Mouse (Mus musculus) brain, embryonic 14.5 days (tissue): ENCODE results near the gene Acvr2a. TPM values are rescaled to one million over a fixed set of nuclear protein-coding genes. Genes with fewer than 3 reads are reported as not detected.

ENCODE experiments used
- DNase-seq: peaks from one replicate; pipeline ENCODE4 v3.0.0-alpha.2; 2011; ENCODE audit warnings: low read depth
- CTCF ChIP-seq: fragments of 200-500 bp; IDR thresholded peaks from 2 replicates; pipeline ENCODE4 v1.5.1; 2012; ENCODE audit warnings: inconsistent platforms, mild to moderate bottlenecking, moderate library complexity, borderline replicate concordance; ENCODE audit not compliant: insufficient read depth, insufficient read length; ENCODE audit errors: extremely low read depth
- POLR2A ChIP-seq: fragments of 200-500 bp; IDR thresholded peaks from 2 replicates; pipeline ENCODE4 v1.6.1; 2012; ENCODE audit warnings: mild to moderate bottlenecking, inconsistent platforms, borderline replicate concordance; ENCODE audit not compliant: poor library complexity, insufficient read depth, insufficient read length, severe bottlenecking; ENCODE audit errors: extremely low read depth
- polyA plus RNA-seq: library from polyadenylated mRNA; depleted of rRNA; stranded (reverse); fragments of >200 nt; gene quantifications from 2 replicates; pipeline ENCODE4 v1.2.3, GENCODE M21; 2012; rRNA removed

The Acvr2a gene
- polyA plus RNA-seq: 36.1 and 46.1 TPM in 2 replicates

- TF ChIP-seq POLR2A: peak; percentile 75; the same call in 1 of the 2 replicates
- no peak for TF ChIP-seq CTCF
- DNase-seq: peak; percentile 96
Measured at GRCm38 (mm10) chr2:48813371-48814222, at the start of gene Acvr2a. TSS of gene Acvr2a (plus strand) at chr2:48814109.

- DNase-seq: no peak
- TF ChIP-seq CTCF (no peak), POLR2A (no peak)
Measured at GRCm38 (mm10) chr2:48766513-48766912, 47.4 kb upstream of the Acvr2a start.

DNA sequence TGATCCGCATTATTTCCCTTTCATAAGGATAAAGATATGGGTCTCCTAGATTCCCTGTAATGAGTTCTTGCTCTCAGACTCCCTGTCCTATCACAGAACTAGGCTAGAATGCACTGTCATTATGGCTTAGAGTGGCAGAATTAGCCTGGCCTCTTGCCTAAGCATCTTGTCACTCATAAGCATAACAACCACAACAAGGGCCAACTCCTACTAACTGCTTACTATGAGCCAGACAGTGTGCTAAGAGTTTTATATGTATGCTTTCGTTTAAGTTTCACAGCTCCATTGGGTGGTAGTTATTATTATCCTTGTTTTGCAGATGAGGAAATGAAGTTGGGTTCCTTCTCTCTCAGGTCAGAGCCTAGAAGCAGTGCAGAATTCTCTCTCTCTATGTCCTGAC is 46.1 kb upstream of the Acvr2a start:
- no peak for TF ChIP-seq POLR2A
- TF ChIP-seq CTCF: no peak

DNA sequence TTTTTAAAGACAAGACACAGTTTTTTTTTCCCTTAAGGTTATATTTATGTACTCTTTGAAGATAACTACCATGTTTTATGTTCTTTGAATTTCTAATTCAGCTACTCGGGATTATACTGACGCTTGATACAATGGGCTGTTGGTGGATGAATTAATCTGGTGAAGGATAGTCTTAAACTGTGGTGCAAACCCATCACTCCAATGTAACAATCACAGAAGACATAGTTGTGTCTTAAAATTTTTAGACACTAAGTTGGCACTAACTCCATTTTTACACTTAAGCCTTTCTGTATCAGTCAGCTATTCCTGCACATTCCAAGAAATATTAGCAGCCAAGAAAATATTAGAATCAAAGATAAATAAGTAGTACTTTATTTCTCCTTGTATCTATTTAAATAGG is 45.7 kb upstream of the Acvr2a start:
- DNase-seq: no peak
- TF ChIP-seq CTCF (no peak), POLR2A (no peak)

More for the DNA sequence above, 46.1 kb upstream of the Acvr2a start:
- DNase-seq: peak; percentile 78

DNA sequence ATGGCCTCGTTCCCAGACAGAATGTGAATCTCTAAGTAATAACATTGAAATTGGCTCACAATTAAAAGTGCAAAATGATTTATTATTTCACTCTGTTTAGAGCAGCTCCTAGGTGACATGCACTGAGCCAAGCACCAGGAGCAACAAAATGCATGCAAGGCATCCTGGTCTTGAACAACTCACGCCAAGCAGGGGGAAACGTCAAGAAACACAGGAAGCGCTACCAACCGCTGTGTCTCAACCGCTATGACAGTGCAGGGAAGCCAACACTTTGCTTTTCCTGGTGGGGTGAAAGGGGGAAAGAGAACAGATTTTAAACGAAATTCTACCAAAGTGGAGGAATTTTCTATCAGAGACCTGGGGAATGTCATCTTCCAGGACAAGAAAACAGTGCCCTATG is 43.8 kb upstream of the Acvr2a start:
- DNase-seq: no peak
- TF ChIP-seq POLR2A (no peak), CTCF (no peak)

- TF ChIP-seq CTCF: no peak
- peak; percentile 36 for DNase-seq
Measured at GRCm38 (mm10) chr2:48770634-48771033, 43.3 kb upstream of the Acvr2a start.

GRCm38 (mm10) chr2:48775281-48775680 is 38.6 kb upstream of the Acvr2a start:
- no peak for TF ChIP-seq POLR2A
- no peak for TF ChIP-seq CTCF
- no peak for DNase-seq

GRCm38 (mm10) chr2:48788901-48789300 is 25.0 kb upstream of the Acvr2a start:
- DNase-seq: peak; percentile 30
- TF ChIP-seq POLR2A: no peak
- no peak for TF ChIP-seq CTCF

DNA sequence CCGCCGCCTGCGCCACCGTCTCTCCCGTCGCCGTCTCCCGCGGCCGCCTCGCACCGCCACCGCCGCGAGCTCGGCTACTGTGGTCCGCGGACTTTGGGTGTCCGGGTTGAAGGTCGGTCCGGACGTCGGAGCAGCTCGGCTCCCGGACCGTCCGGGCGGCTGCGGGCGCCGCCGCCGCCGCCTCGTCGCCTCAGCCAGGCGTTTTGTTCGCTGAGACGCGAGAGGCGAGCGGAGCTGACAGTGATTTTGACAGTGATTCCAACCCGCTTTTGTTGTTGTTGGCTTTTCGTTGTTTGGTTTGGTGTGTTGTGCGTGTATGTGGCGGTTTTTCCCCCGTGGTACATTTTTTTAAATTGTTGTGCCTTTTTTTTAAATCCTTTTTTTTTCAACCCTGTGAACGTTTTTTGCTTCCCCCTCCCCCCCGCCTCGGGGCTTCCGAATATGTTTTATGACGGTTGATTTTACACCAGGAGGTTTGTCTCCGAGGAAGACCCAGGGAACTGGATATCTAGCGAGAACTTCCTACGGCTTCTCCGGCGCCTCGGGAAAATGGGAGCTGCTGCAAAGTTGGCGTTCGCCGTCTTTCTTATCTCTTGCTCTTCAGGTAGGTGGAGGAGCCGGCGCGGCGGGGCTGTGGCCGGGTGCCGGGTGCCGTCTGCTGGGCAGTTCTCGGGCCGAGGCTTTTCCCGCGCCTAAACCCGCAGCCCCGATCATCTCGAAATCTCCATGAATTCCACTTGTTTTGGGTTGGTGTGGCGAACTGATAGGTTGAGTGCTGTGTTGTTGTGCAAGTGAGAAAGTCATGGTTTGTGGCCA is 522 bp downstream of the Acvr2a start:
- peak; percentile 69 for DNase-seq
- TF ChIP-seq POLR2A: no peak; the same call in 1 of the 2 replicates

DNA sequence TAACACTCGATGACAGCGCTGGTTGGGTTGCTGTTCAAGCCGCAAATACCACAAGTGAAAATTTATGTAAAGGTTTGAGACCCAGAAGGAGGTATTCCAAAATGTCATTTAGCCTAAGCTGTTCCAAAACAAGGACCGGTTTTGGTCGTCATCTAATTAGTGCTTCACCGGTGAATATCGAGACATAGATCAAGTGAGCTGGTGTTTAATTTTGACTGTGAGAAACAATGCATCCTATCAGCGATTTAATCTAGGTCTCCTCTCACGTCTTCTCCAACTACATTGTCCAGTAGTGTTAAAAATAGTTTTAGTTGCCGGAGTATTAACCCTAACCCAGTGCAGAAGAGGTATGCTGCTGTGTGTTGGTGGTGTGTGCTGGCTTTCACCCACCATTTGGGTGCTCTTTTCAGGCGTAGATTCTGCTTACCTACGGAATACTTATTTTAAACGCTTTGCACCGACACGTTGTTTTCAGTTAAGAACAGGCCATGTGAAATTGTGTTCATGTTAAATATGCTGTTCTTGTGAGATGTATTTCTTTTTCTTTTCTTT is 1.2 kb downstream of the Acvr2a start:
- DNase-seq: peak; percentile 51
- TF ChIP-seq POLR2A (no peak), CTCF (no peak)
